Mouse (Mus musculus): Measurements from ENCODE around the gene Bmx. TPM values are rescaled to one million over a fixed set of nuclear protein-coding genes. Genes with fewer than 3 reads are reported as not detected.

The Bmx gene
- polyA plus RNA-seq (2012; rRNA removed): 1.4 and 1.8 TPM in 2 replicates

DNA sequence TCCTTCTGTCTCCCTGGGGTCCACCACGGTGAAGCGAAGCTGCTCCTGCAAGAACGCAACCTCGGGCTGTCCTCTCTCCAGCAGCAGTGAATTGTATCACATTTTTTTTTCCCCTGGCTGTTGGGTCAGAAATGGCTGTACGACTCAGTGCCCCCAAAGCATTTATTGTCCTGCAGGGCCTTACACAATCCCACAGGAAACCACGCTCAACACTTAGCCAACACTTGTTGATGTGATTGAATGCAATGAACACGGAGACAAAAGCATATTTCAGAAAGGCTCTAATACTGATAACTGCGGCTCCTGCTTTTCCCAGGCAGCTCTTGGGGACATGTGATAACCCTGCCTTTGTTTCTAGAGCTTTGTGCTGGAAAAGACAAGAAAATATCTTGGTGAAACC is at the start of gene Bmx:
TSS of gene Bmx (minus strand) at position 137 of the 400 bp plus-strand sequence.
- no peak for DNase-seq (ENCODE audit: extremely low spot score in 1 of 2, low spot score in 1 of 2)

DNA sequence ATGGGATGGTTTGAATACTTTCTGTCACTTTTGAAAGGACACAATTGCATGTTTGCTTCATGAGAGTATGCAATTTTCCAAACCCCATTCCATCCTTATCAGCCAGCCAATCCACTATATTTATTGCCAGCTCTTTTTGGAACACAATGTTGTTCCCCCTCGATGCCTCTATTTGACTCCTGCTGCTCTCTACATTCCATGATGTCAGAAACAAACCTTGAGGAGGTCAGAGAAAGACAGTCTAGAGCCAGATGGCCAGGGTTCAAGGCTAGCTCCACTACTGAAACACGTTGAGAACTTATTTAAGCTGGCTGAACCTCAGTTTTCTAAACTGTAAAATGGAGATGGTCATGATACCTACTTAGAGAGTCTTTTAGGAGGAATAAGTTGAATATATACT is 48.3 kb upstream of the Bmx start:
- no peak for DNase-seq (ENCODE audit: extremely low spot score in 1 of 2, low spot score in 1 of 2)

DNA sequence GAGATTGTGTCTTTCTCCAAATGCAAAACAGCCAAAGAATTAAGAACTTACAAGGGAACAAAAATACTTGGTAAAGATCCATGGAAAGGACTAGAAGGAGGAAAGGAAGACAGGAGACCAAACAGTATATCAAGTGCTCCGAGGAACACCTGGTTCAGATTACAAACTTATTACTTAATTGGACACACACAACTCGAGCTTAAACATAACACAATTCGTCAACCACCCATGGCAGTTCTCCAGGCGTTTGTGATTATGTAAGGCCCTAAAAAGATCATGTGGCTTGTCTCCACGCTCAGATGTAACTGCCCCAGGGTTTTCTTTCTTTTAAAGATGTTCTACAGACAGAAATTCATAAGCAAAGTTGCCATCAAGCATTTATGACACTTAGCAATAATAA is 33.2 kb upstream of the Bmx start:
- DNase-seq (ENCODE audit: extremely low spot score in 1 of 2, low spot score in 1 of 2): no peak

DNA sequence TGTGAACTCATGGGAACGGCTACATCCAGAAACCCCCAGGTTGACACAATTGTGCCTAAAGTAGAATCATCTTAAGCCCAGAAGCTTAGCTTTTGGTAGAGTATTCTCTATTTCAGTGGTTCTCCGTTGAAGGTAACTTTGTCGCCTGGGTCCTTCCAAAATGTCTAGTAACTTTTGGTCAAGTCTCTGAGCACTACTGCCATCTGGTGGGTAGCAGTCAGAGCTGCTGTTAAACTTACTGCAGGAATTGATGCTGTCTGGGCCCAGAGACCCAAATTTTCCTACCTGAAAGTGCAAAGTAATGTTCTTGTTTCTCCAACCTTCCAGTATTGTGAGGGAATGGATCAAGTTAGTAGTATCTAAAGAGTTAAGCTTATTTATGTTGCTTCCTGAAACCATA is 29.1 kb upstream of the Bmx start:
- peak in 1 of 2 experiments; percentile 27 for DNase-seq (ENCODE audit: extremely low spot score in 1 of 2, low spot score in 1 of 2)

DNA sequence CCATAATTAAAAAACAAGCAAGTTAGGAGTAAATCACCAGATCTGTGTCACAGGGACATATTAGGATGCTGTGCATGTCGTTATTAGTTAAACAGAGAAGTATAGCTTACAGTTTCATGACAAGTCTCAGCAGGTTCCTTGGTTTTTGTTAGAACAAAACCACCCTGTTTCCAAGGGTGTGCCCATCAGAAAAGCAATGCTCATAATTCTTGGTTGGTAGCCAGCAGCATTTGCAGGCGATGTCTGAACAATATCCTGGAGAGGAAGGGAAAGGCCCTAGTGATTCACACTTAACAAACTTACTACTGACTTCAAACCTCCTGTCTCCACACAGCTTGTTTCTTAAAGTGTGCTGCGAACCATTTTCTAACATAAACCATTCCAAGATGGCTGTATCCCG is 25.8 kb upstream of the Bmx start:
- no peak for DNase-seq (ENCODE audit: extremely low spot score in 1 of 2, low spot score in 1 of 2)

DNA sequence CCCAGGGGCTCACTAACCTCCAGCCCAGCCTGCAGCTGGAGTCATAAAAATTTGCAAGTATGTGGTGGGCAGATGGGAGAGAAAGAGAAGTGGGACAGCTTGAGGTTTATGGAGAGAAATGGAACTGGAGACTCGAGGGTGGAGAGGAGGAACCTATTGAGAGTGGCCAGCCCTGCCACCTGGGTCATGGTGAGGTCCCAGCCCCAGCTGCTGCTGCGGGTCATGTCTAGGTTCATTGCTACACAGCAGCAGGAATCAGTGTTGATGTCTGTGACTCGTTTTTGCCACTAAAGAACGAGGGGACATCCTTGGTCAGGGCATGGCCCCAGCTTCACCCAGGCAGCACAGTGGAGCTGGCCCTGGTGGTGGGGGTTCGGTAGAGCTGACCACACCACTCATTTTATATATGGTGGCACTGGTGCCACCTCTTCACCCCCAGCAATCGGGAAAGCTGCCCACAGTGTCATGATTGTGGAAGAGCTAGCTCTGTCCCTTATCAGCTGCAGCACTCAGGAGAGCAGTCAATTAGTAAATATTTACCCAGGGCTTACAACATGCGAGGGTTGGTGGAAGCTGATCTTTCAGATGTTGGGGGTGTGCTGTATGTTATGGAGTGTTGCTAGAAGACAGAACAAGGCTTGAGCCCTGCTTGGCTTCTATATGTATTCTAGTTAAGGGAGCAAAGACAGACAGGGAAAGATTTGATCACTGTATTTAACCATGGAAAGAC is 23.1 kb upstream of the Bmx start:
- no peak for DNase-seq (ENCODE audit: extremely low spot score in 1 of 2, low spot score in 1 of 2)

DNA sequence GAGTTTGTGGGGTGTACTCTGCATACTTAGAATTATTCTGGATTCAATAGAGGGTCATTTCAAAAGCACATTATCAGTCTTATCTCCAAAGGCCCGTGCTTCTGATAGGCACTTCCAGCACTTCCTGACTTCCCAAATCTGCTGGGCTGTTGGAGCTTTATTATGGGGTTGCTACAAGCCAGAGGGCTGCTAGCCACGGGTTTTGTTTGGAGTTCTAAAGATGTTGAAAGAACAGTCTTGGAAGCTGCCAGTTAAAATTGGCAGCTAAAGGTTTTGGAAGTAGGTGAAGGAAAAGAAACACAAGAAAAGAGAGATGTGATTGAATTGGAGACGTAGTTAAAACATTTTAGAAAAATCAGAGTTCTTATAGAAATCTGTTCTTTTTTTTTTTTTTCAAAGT is 17.5 kb upstream of the Bmx start:
- DNase-seq (ENCODE audit: extremely low spot score in 1 of 2, low spot score in 1 of 2): no peak

DNA sequence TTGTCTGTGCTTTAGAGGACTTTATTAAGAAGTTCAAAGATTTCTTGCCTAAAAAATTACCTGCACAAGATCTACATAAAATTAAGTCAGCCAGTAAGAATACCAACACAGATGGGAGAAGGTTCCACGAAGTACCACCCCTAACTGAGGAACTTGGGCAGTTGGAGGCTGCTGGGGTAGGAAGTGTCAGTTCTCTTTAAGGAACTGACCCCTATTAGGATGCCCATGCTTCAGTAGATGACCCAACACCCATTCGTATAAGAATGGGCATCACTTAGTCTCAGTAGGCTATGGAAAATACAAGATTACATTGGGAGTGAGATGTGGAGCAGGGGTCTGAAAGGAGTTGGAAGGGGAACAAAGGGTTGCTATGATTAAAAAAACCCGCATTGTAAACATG is 12.6 kb upstream of the Bmx start:
- DNase-seq (ENCODE audit: extremely low spot score in 1 of 2, low spot score in 1 of 2): no peak

DNA sequence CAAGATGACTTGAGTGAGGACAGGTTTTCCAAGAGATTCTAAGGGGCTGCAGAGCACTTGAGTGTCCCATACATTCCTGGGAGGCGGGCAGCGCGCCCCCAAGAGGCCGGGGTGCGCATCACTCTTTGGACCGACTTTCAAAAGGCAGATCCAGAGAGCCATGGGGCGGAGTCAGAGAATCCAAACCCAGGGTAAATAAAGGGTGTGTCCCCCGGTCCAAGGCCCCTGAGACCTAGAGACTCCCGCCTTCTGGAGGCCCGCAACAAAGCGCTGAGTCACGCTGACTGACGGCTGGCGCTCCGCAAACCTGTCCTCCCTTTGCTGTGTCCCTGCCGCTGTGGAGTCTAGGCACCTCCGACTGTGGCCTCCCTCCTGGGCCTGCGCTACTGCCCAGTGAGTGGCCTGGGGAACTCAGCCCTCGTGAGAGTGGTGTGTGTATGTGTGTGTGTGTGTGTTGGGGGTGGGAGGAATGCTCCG is 11.3 kb upstream of the Bmx start, which contains the start of gene Pir:
TSS of gene Pir (plus strand) at position 87 of the 477 bp plus-strand sequence.
- peak; percentile 5 to 60 for DNase-seq (ENCODE audit: extremely low spot score in 1 of 2, low spot score in 1 of 2)

DNA sequence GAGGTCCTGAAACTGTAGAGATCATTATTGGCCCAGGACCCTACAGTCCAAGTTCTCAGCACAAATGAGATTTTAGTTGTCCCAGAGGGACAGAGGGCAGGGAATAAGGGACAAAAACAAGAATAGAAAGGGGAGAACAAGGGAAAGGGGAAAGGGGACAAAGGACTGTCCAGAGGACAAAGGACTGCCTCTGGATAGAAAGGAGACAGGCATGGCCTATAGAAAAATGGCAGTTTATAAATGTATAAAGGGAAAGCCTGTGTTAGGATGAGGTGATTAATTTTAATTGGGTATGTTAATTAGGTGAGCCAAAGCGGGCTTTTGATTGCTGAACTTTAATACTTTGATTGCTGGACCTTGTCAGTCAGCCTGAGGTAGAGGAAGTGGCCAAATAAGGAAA is 6.9 kb upstream of the Bmx start:
- DNase-seq (ENCODE audit: extremely low spot score in 1 of 2, low spot score in 1 of 2): no peak

DNA sequence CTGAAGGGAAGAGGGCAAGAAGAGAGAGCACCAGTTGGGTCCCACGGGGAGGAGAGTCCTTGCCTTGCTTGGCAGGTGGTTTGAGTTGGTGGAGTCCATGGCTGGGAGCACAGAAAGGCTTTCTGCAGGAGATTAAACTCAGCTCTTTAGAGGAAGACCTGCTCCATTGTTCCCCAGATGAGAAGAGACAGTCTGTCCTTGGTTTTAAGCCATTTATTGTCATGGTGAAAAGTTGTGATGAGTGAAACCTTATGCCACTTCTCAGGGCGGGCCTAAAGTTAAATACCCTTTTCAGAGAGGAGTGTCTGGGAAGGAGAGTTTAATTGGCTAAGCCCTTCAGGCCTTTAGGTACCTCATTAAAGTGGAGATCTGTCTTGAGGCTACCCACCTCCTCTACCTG is 4.3 kb upstream of the Bmx start:
- no peak for DNase-seq (ENCODE audit: extremely low spot score in 1 of 2, low spot score in 1 of 2)

DNA sequence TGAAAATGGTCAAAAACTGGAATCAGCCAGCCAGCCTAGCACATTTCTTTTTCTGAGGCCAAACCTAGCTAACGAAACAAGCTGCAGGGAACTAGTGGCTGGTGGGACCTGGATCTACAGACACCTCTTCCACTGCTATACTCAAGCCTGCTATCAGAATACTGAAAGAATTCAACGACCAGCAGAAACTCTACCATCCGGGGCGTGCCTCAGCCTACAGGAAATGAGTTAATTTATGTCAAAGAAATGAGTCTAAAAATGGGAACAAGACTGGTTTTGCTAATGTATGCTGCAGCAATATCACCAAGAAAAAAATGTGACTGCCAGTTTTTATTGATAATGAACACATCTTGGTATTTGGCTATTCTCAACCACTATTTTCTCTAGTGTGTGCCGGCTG is 669 bp upstream of the Bmx start:
- DNase-seq (ENCODE audit: extremely low spot score in 1 of 2, low spot score in 1 of 2): no peak

DNA sequence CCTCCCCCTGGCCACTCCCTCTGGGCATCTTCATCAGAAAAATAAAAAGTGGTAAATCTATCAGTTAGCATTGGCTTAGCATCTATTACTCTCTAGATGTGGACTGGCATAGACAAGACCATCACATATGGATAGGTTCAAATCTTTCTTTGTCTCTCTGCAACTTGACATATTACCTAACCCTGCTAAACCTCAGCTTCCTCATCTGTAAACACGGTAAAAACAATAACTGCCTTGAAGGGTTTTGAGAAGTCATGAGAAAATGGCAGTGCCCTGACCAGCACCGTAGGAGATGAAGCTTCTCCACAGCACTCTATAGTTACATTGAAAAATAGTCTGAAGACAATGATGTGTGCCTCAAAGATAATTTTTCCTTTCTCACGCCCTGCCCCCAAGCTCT is 1.5 kb downstream of the Bmx start:
- DNase-seq (ENCODE audit: extremely low spot score in 1 of 2, low spot score in 1 of 2): no peak

DNA sequence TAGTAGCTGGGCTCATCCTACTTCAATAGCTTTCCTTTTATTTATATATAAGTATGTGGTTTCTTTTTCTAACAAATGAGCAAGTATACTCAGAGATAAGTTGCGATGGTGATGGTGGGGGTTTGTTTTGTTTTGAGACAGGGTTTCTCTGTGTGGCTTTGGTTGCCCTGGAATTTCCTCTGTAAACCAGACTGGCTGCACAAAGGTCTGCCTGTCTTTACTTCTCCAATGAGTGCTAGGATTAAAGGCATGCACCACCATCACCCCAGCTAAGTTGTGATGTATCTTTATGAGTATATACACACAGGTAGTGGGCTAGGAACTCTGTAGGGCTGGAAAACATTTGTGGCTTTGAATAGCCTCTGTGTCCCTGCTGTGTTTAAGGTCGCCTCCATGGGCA is 11.3 kb downstream of the Bmx start:
- no peak for DNase-seq (ENCODE audit: extremely low spot score in 1 of 2, low spot score in 1 of 2)

DNA sequence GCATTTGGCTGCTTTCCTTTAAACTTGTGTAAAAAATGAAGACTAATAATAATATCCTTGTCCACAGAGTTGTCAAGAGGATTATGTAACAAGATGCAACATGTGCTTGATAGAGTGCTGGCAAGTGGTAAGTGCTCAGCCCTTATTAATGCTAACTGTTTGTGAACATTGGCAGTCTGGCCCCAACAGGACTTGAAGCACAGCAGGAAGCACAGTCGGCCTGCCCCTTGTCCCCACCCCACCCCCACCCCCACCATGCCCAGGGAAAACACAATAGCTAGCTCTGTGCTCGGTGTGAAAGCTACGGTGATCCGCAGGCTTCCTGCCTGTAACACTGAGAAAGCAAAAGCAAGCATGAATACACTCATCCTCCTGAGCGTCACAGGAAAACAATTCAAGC is 12.3 kb downstream of the Bmx start:
- no peak for DNase-seq (ENCODE audit: extremely low spot score in 1 of 2, low spot score in 1 of 2)

DNA sequence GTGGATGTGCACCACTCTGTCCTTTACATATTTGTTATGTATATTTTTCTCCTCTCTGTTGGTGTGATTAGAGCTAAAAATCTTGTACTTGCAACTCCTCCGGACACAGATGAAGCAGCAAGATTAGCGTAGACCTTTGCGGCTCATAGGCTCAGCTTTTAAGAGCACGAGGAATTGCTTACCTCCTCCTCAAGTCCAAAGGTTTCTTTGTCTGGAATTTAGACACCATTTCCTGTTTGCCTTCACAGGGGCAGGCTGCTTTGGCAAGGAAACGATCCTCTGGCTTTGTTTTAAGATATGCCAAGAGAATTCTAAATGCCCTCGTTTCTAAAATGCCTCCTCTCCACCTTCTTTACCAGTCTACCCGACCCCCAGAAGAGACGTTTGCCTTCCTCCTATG is 24.6 kb downstream of the Bmx start:
- DNase-seq (ENCODE audit: extremely low spot score in 1 of 2, low spot score in 1 of 2): no peak

DNA sequence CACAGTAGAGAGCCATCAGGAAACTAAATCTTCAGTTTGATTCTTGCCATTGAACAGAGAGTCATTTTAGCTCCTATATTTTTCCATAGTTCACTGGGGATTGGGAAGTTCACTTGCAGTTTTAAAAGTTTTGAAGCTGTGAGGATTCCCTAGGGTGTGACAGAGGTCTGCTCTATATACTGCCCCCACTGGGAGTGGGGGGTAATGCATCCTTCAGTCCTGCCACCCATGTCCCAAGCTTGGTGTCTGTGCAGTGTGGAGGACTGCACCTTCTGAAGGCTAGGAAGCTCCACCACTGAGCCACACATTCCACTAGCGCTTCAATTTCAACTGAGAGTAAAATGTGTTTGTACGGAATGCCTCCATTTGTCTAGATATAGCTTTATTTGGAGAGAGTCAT is 36.0 kb downstream of the Bmx start:
- DNase-seq (ENCODE audit: extremely low spot score in 1 of 2, low spot score in 1 of 2): no peak

DNA sequence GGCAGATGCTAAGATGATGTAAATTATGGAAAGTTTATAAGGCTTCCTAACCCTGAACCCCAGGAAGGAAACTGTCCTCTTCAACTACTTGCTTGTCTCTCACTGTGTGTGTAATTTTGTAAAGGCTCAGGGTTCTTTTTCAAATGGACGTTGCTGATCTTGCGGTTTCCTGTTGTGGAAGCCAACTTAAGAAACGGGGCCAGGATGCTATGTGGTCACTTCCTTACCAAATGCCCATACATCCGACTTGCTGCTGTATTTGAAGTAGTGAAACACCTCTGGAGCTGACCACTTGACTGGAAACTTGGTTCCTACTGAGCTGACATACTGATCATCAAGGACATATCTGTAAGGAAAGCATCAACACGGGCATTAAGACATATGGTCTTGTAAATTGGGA is 57.4 kb downstream of the Bmx start:
- no peak for DNase-seq (ENCODE audit: extremely low spot score in 1 of 2, low spot score in 1 of 2)

DNA sequence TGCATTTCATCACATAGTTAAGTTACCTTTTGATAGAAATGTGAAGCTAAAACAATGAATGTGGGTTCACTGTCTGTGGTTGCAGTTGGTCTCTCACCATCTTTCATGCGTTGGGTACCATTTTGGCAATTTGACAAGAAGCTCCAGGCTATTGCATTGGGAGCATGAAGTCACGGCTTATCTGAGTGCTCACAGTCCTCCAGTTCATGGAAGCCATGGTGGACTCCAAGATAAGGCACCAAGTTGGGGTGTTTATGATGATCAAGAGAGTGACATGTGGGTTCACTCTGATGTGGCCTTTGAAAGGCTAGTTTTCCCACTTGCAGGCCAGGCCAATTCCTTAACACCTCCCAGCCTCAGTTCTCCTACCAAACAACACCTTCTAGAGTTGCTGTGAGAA is 60.3 kb downstream of the Bmx start:
- no peak for DNase-seq (ENCODE audit: extremely low spot score in 1 of 2, low spot score in 1 of 2)

DNA sequence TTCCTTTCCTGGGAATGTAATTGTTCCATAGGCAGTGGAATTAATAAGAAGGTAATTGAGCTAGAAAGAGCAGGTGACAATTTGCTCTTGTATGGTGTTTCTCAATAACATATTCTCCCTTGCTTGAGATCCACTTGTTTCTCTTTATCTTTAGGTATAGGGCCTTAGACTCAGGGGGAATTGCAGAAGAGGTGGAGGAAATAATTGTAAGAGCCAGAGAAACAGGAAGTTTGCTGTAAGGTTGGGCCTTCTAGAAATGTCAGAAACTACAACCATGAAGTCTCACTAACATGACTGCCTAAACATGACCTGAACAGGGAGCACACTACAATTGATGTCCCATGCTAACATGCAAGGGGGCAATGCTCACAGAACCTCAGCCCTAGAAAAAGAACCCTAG is 68.1 kb downstream of the Bmx start:
- DNase-seq (ENCODE audit: extremely low spot score in 1 of 2, low spot score in 1 of 2): no peak

DNA sequence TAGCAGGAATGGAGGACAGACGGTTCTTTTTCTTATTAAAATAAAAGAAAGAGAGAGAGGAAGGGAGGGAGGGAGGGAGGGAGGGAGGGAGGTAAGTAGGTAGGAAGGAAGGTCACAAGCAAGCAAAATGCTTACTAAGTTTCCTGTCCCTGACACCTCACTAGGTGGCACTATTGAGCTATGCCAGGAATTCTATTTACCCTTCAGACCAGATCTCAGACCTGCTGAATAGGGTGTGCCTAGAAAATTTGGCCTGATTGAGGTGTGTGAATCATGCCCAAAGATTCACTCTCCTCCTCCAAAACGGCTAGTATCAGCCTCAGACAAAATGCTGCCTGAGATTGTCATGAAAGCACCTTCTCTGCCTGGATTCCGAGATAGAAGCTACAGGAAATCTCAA is 74.1 kb downstream of the Bmx start:
- DNase-seq (ENCODE audit: extremely low spot score in 1 of 2, low spot score in 1 of 2): peak; percentile 3 to 77

DNA sequence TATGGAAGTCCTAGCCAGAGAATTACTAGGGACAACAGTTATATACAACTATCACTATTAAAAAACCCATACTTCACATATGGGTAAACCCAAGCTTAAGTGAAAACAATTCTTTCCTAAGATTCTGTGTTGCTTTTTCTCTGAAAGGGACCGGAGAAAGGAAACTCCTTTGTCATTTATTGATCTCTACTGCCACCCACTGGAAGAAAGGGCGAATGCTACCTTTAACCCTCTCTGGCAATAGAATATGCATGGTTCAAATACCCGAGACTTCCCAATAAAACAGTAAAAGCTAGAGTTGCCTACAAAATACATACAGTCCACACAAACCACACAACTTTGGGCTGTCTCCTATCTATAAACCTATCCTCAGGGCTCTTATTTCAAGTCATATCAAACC is 78.2 kb downstream of the Bmx start:
- peak in 1 of 2 experiments; percentile 79 for DNase-seq (ENCODE audit: extremely low spot score in 1 of 2, low spot score in 1 of 2)

DNA sequence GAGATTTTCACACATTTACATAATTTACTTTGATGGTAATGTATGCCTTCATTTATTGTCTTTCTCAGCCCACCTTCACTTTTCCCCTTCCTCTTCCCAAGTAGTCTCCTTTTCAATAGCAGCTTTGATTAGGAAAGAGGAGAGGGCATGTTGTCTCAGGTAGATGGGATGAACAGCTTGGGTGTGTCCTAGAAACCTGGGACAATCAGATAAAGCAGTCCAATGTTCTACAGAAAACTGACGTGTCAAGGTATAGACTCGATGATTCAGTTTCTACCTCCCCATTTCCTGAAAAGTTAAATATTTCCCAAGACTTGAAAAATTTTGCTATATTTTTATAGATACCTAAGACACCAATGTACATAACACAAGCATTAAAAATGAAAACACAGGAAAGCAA is 79.1 kb downstream of the Bmx start:
- DNase-seq (ENCODE audit: extremely low spot score in 1 of 2, low spot score in 1 of 2): no peak
